In genomic region chr7:31122641-31123631, GRCm38 (mm10) we compare ENCODE assay signal across 16 mouse cellular contexts. TPM values are rescaled to one million over a fixed set of nuclear protein-coding genes. Genes with fewer than 3 reads are reported as not detected.
"Had no signal": no experiment of that assay in that cellular context is flagged by ENCODE, and none has a peak within 500 bp of the region (broad histone marks: within the 10 kb centered on the region; RNA-seq: fewer than 3 reads in every experiment).

No protein-coding gene starts in this region.

- H3K4me2 ChIP-seq: limb, embryonic 13.5 days; lung, embryonic 14.5 days; neural tube, embryonic 15.5 days; stomach, embryonic 15.5 days had no signal

- H3K4me3 ChIP-seq: limb, embryonic 13.5 days; midbrain, embryonic 10.5 days; myocyte; neural tube, embryonic 15.5 days; stomach, embryonic 15.5 days had no signal

- H3K9me3 ChIP-seq: limb, embryonic 13.5 days; midbrain, embryonic 10.5 days; neural tube, embryonic 15.5 days; stomach, embryonic 15.5 days had no signal

- DNase-seq: kidney, postnatal 25 days; layer of hippocampus, adult 9-11 months; left cerebral cortex, postnatal 4 days; lung, embryonic 14.5 days; lung, postnatal 10 days; lung, postnatal 4 days; midbrain, embryonic 14.5 days; thymus, adult 2 months; thymus, postnatal 36 days had no signal

- H3K9ac ChIP-seq: limb, embryonic 13.5 days; liver, embryonic 14.5 days; lung, embryonic 14.5 days; neural tube, embryonic 15.5 days; stomach, embryonic 15.5 days had no signal

- H3K36me3 ChIP-seq: limb, embryonic 13.5 days; midbrain, embryonic 10.5 days; stomach, embryonic 15.5 days had no signal

- H3K27ac ChIP-seq: limb, embryonic 13.5 days; liver, embryonic 14.5 days; midbrain, embryonic 10.5 days; neural tube, embryonic 15.5 days; stomach, embryonic 15.5 days had no signal

RNA-seq across cellular contexts. Expression of gene Hpn, which starts 7.8 kb away (rescaled TPM):
- polyA plus RNA-seq: myocyte had no signal

RNA-seq across cellular contexts. Expression of gene Fxyd3, which starts 46.4 kb away (rescaled TPM):
- total RNA-seq: left cerebral cortex, postnatal 4 days; megakaryocyte, adult 5-6 weeks had no signal
- polyA plus RNA-seq: midbrain, embryonic 14.5 days had no signal
